Mouse (Mus musculus): ENCODE results near the gene Orc5. TPM values are rescaled to one million over a fixed set of nuclear protein-coding genes. Genes with fewer than 3 reads are reported as not detected.
"Not testable (repeated sequence)": the region's sequence is repeated elsewhere in the genome, so short reads cannot be mapped to it uniquely, and the experiment has no call there.

Orc5 gene
- polyA plus RNA-seq, 1 experiment from 2014 or later, result 36.9 TPM

- no peaks in the 10 kb centered on the region for H3K4me1 ChIP-seq
- no peaks in the 10 kb centered on the region for H3K9me3 ChIP-seq
- H3K36me3 ChIP-seq, result peaks cover 39% of the 10 kb centered on the region
- 91% methylated on average over 5 of the region's 5 CpGs for WGBS
- H3K4me3 ChIP-seq, result no peak overlapping the region
- no peak overlapping the region for H3K27ac ChIP-seq
- no peak overlapping the region for H3K9ac ChIP-seq
- no peak overlapping the region for H3K4me2 ChIP-seq
- no peak for ATAC-seq (ENCODE audit: insufficient number of reproducible peaks, insufficient read depth, low FRiP score, low TSS enrichment, low read depth)
- H3K27me3 ChIP-seq, result no peaks in the 10 kb centered on the region
Measured at GRCm38 (mm10) chr5:22532571-22532970, 17.7 kb downstream of the Orc5 start.

GRCm38 (mm10) chr5:22522612-22523011 lies 27.6 kb downstream of the Orc5 start:
- Histone ChIP-seq H3K27ac (no peak overlapping the region), H3K27me3 (no peaks in the 10 kb centered on the region), H3K9me3 (no peaks in the 10 kb centered on the region), H3K9ac (no peak overlapping the region), H3K4me3 (no peak overlapping the region), H3K4me2 (no peak overlapping the region), H3K4me1 (no peaks in the 10 kb centered on the region), H3K36me3 (peaks cover 23% of the 10 kb centered on the region)
- no peak for ATAC-seq (ENCODE audit: insufficient number of reproducible peaks, insufficient read depth, low FRiP score, low TSS enrichment, low read depth)
- 80% methylated on average over 4 of the region's 4 CpGs for WGBS

- no peak overlapping the region for H3K9ac ChIP-seq
- H3K9me3 ChIP-seq, result no peaks in the 10 kb centered on the region
- 94% methylated on average over 2 of the region's 2 CpGs for WGBS
- no peak overlapping the region for H3K27ac ChIP-seq
- H3K4me2 ChIP-seq, result no peak overlapping the region
- no peak for ATAC-seq (ENCODE audit: insufficient number of reproducible peaks, insufficient read depth, low FRiP score, low TSS enrichment, low read depth)
- H3K4me1 ChIP-seq, result no peaks in the 10 kb centered on the region
- H3K36me3 ChIP-seq, result peaks cover 21% of the 10 kb centered on the region
- H3K4me3 ChIP-seq, result no peak overlapping the region
- no peaks in the 10 kb centered on the region for H3K27me3 ChIP-seq
Measured at GRCm38 (mm10) chr5:22519708-22520107, 30.5 kb downstream of the Orc5 start.

- H3K4me2 ChIP-seq; H3K9me3 ChIP-seq; H3K4me1 ChIP-seq; H3K27ac ChIP-seq; H3K9ac ChIP-seq; H3K4me3 ChIP-seq; ATAC-seq (ENCODE audit: insufficient number of reproducible peaks, insufficient read depth, low FRiP score, low TSS enrichment, low read depth); H3K27me3 ChIP-seq: not testable (repeated sequence)
- peaks cover 16% of the 10 kb centered on the region; the same call in 1 of the 2 replicates for H3K36me3 ChIP-seq
- WGBS, result 72% methylated on average over 4 of the region's 4 CpGs
Measured at GRCm38 (mm10) chr5:22515745-22516144, 34.5 kb downstream of the Orc5 start.

- not testable (repeated sequence) for H3K4me3 ChIP-seq; H3K4me2 ChIP-seq; H3K9me3 ChIP-seq; H3K27me3 ChIP-seq; H3K27ac ChIP-seq; H3K4me1 ChIP-seq; ATAC-seq (ENCODE audit: insufficient number of reproducible peaks, insufficient read depth, low FRiP score, low TSS enrichment, low read depth); H3K9ac ChIP-seq
- no CpG with 5 or more reads among the region's 7 CpGs for WGBS
- peaks cover 11% of the 10 kb centered on the region; the same call in 1 of the 2 replicates for H3K36me3 ChIP-seq
Measured at GRCm38 (mm10) chr5:22514231-22514630, 36.0 kb downstream of the Orc5 start.

- H3K4me3 ChIP-seq; H3K36me3 ChIP-seq; H3K4me1 ChIP-seq; H3K4me2 ChIP-seq; H3K27me3 ChIP-seq; H3K27ac ChIP-seq; ATAC-seq (ENCODE audit: insufficient number of reproducible peaks, insufficient read depth, low FRiP score, low TSS enrichment, low read depth); H3K9me3 ChIP-seq; H3K9ac ChIP-seq: not testable (repeated sequence)
- no CpG with 5 or more reads among the region's 5 CpGs for WGBS
Measured at GRCm38 (mm10) chr5:22512579-22512978, 37.6 kb downstream of the Orc5 start.

- Histone ChIP-seq H3K4me2 (no peak overlapping the region), H3K27ac (no peak overlapping the region), H3K9me3 (no peaks in the 10 kb centered on the region), H3K27me3 (no peaks in the 10 kb centered on the region), H3K36me3 (peaks cover 8% of the 10 kb centered on the region; the same call in 1 of the 2 replicates), H3K9ac (no peak overlapping the region), H3K4me1 (no peaks in the 10 kb centered on the region), H3K4me3 (no peak overlapping the region)
- WGBS, result 75% methylated on average over 8 of the region's 8 CpGs
- ATAC-seq (ENCODE audit: insufficient number of reproducible peaks, insufficient read depth, low FRiP score, low TSS enrichment, low read depth), result no peak
Measured at GRCm38 (mm10) chr5:22511824-22512223, 38.4 kb downstream of the Orc5 start.

GRCm38 (mm10) chr5:22508560-22508959 lies 41.7 kb downstream of the Orc5 start:
- 94% methylated on average over 5 of the region's 5 CpGs for WGBS
- H3K4me3 ChIP-seq, result no peak overlapping the region
- no peak overlapping the region for H3K9ac ChIP-seq
- no peak overlapping the region for H3K4me2 ChIP-seq
- H3K27ac ChIP-seq, result no peak overlapping the region
- peaks cover 5% of the 10 kb centered on the region for H3K36me3 ChIP-seq
- no peaks in the 10 kb centered on the region for H3K4me1 ChIP-seq
- no peak for ATAC-seq (ENCODE audit: insufficient number of reproducible peaks, insufficient read depth, low FRiP score, low TSS enrichment, low read depth)
- no peaks in the 10 kb centered on the region for H3K27me3 ChIP-seq
- H3K9me3 ChIP-seq, result no peaks in the 10 kb centered on the region

- 87% methylated on average over 5 of the region's 5 CpGs for WGBS
- Histone ChIP-seq H3K4me2 (no peak overlapping the region), H3K27ac (no peak overlapping the region), H3K4me3 (no peak overlapping the region), H3K27me3 (no peaks in the 10 kb centered on the region), H3K9ac (no peak overlapping the region), H3K4me1 (no peaks in the 10 kb centered on the region), H3K36me3 (peaks cover 23% of the 10 kb centered on the region), H3K9me3 (no peaks in the 10 kb centered on the region)
- no peak for ATAC-seq (ENCODE audit: insufficient number of reproducible peaks, insufficient read depth, low FRiP score, low TSS enrichment, low read depth)
Measured at GRCm38 (mm10) chr5:22499437-22499836, 50.8 kb downstream of the Orc5 start.

- no peaks in the 10 kb centered on the region for H3K27me3 ChIP-seq
- peaks cover 13% of the 10 kb centered on the region; the same call in 1 of the 2 replicates for H3K36me3 ChIP-seq
- H3K4me3 ChIP-seq, result no peak overlapping the region
- no peaks in the 10 kb centered on the region for H3K9me3 ChIP-seq
- no peak overlapping the region for H3K9ac ChIP-seq
- H3K4me2 ChIP-seq, result no peak overlapping the region
- H3K4me1 ChIP-seq, result no peaks in the 10 kb centered on the region
- no peak overlapping the region for H3K27ac ChIP-seq
- no peak for ATAC-seq (ENCODE audit: insufficient number of reproducible peaks, insufficient read depth, low FRiP score, low TSS enrichment, low read depth)
Measured at GRCm38 (mm10) chr5:22491088-22491487, 59.1 kb downstream of the Orc5 start.

- no peaks in the 10 kb centered on the region for H3K27me3 ChIP-seq
- H3K36me3 ChIP-seq, result peaks cover 17% of the 10 kb centered on the region
- no peak overlapping the region for H3K27ac ChIP-seq
- ATAC-seq (ENCODE audit: insufficient number of reproducible peaks, insufficient read depth, low FRiP score, low TSS enrichment, low read depth), result no peak
- H3K9ac ChIP-seq, result no peak overlapping the region
- no peaks in the 10 kb centered on the region for H3K9me3 ChIP-seq
- WGBS, result 75% methylated on average over 4 of the region's 4 CpGs
- no peak overlapping the region for H3K4me3 ChIP-seq
- no peaks in the 10 kb centered on the region for H3K4me1 ChIP-seq
- no peak overlapping the region for H3K4me2 ChIP-seq
Measured at GRCm38 (mm10) chr5:22489091-22489490, 61.1 kb downstream of the Orc5 start.

- H3K4me1 ChIP-seq, result no peaks in the 10 kb centered on the region
- no peak overlapping the region for H3K9ac ChIP-seq
- no peaks in the 10 kb centered on the region for H3K9me3 ChIP-seq
- WGBS, result 64% methylated on average over 6 of the region's 6 CpGs
- H3K4me2 ChIP-seq, result no peak overlapping the region
- ATAC-seq (ENCODE audit: insufficient number of reproducible peaks, insufficient read depth, low FRiP score, low TSS enrichment, low read depth), result no peak
- no peak overlapping the region for H3K27ac ChIP-seq
- no peak overlapping the region for H3K4me3 ChIP-seq
- H3K27me3 ChIP-seq, result no peaks in the 10 kb centered on the region
- H3K36me3 ChIP-seq, result peaks cover 17% of the 10 kb centered on the region
Measured at GRCm38 (mm10) chr5:22486601-22487206, 63.5 kb downstream of the Orc5 start.

All from embryonic facial prominence, embryonic 13.5 days (tissue).